Mouse (Mus musculus) kidney, embryonic 14.5 days (tissue): Measurements from ENCODE around the gene Odf3l2. TPM values are rescaled to one million over a fixed set of nuclear protein-coding genes. Genes with fewer than 3 reads are reported as not detected.

Experiments
- ATAC-seq: fragments of 200-750 bp; cut with Nextera tagmentation; 2 replicates; pipeline ENCODE4 v1.8.0; 2017; ENCODE audit warnings: moderate number of reproducible peaks, mild to moderate bottlenecking, moderate TSS enrichment, moderate library complexity; ENCODE audit not compliant: low FRiP score, low TSS enrichment
- H3K27ac ChIP-seq: fragments of 300-500 bp; sonication (generic); 2 replicates; pipeline ENCODE4 v1.5.1; 2014; ENCODE audit warnings: low read depth, mild to moderate bottlenecking, low read length, moderate library complexity, mixed read lengths
- H3K27me3 ChIP-seq: fragments of 300-500 bp; sonication (generic); 2 replicates; pipeline ENCODE4 v1.6.1; 2014; ENCODE audit warnings: mild to moderate bottlenecking, low read length; ENCODE audit not compliant: control insufficient read depth, insufficient read depth
- H3K36me3 ChIP-seq: fragments of 300-500 bp; sonication (generic); 2 replicates; pipeline ENCODE4 v1.6.1; 2014; ENCODE audit warnings: low read length, mixed read lengths; ENCODE audit not compliant: control insufficient read depth, insufficient read depth
- H3K4me1 ChIP-seq: fragments of 300-500 bp; sonication (generic); 2 replicates; pipeline ENCODE4 v1.6.1; 2014; ENCODE audit warnings: low read length, mixed read lengths; ENCODE audit not compliant: control insufficient read depth, insufficient read depth
- H3K4me2 ChIP-seq: fragments of 300-500 bp; sonication (generic); replicated peaks from 2 replicates; pipeline ENCODE4 v1.6.1; 2014; ENCODE audit warnings: low read depth, mild to moderate bottlenecking, low read length
- H3K4me3 ChIP-seq: fragments of 300-500 bp; sonication (generic); 2 replicates; pipeline ENCODE4 v1.5.1; 2014; ENCODE audit warnings: mild to moderate bottlenecking, low read length
- H3K9ac ChIP-seq: fragments of 300-500 bp; sonication (generic); 2 replicates; pipeline ENCODE4 v1.6.1; 2014; ENCODE audit warnings: low read depth, mild to moderate bottlenecking, low read length, moderate library complexity
- H3K9me3 ChIP-seq: fragments of 300-500 bp; sonication (generic); 2 replicates; pipeline ENCODE4 v1.6.1; 2016; ENCODE audit warnings: low read length; ENCODE audit not compliant: control insufficient read depth
- WGBS: fragments of 180-500 bp; shearing (Covaris S2); extraction: QIAGEN DNeasy Blood & Tissue Kit; methylation state at CpG from one replicate; pipeline ENCODE4 v1.1.7; 2014; 5-methylcytosine and 5-hydroxymethylcytosine counted together
- polyA plus RNA-seq: library from polyadenylated mRNA; unstranded; fragments of >200 nt; fragmentation: Nextera tagmentation; extraction: Ambion mirVana; gene quantifications from 2 replicates; pipeline ENCODE4 v1.2.1, GENCODE M21; 2014

Gene Odf3l2
- polyA plus RNA-seq, 1 experiment from 2014 or later = not detected

DNA sequence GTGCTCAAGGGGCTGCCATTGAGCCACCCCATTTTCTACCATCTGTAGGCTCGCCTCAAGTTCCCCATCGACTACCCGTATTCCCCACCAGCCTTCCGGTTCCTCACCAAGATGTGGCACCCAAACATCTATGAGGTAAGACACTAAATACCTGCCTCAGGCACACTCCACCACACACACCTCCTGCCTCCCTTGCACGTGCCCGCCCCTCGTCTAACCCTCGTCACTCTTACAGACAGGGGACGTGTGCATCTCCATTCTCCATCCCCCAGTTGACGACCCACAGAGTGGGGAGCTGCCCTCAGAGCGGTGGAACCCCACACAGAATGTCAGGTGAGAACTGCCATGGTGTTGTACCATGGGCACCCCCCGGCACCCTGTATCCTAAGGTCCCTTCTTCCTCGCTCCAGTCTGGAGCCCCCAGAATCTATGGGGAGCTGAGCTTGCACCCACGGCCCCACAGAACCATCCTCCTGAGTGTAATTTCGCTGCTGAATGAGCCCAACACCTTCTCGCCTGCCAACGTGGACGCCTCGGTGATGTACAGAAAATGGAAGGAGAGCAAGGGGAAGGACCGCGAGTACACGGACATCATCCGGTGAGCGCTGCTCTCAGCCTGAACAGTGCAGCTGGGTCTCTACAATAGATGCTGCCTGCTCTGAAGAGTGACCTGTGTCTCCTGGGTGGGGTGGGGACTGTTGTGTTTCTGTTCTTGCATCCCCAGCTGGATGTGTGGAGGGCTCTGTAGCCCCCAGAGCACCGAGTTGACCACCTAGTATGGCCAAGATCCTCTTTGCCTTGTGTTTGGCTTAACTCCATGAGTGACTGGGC is 39.4 kb upstream of the Odf3l2 start:
- H3K4me3 ChIP-seq = no peak overlapping the region
- WGBS = 95% methylated on average over 25 of the region's 25 CpGs
- peaks cover 55% of the 10 kb centered on the region for H3K36me3 ChIP-seq
- no peak overlapping the region for H3K27ac ChIP-seq
- ATAC-seq = no peak
- no peak overlapping the region for H3K4me2 ChIP-seq
- no peaks in the 10 kb centered on the region for H3K9me3 ChIP-seq
- H3K27me3 ChIP-seq = no peaks in the 10 kb centered on the region
- peaks cover 24% of the 10 kb centered on the region for H3K4me1 ChIP-seq
- H3K9ac ChIP-seq = no peak overlapping the region; the same call in 1 of the 2 replicates

DNA sequence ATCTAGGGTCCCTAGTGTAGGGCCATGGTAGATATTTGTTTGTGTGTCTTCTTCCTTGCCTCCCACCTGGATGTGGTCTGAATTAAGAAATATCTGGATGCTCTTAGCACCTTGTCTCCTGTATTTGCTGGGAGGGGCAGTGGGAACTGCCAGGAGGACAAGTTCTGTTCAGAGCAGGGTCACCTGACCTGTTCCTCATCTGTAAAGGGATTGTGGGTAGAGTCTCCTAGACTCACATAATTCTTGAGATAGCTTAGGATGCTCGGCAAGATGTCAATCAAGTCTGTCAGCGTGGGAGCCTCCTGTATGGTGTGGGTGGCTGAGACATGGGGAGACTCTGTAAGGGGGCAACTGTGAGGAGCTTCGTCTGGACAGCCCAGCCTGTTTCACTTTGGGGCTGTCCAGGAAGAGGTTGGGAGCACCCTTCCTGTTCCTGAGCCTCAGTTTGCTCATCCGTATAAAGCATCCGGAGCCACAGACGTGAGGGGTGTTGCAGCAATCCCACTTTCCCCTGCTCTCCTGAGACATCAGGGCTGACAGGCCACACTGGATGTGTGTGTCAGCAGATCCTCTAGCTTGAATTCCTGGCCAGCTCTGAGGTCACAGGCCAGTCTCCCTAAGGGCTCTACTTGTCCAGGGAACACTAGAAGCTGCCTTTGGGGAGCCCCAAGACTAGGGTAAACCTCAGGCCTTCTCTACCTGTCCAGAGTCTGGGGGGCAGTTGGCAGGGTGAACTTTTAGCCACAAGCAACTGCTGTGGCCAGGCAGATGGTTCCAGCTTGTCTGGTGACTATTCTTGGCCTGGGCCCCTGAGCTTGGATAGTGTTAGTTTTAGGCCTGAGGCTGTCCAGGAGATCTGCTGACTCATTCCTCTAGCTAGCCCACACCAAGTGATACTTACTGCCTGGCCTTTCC is 38.4 kb upstream of the Odf3l2 start:
- ATAC-seq = no peak
- Histone ChIP-seq H3K27me3 (no peaks in the 10 kb centered on the region), H3K4me3 (peak overlapping the region; percentile 86), H3K27ac (no peak overlapping the region), H3K9me3 (no peaks in the 10 kb centered on the region), H3K9ac (peak overlapping the region; percentile 83; the same call in 1 of the 2 replicates), H3K4me2 (peak overlapping the region; percentile 78), H3K4me1 (peaks cover 24% of the 10 kb centered on the region), H3K36me3 (peaks cover 51% of the 10 kb centered on the region)
- 84% methylated on average over 6 of the region's 6 CpGs for WGBS

DNA sequence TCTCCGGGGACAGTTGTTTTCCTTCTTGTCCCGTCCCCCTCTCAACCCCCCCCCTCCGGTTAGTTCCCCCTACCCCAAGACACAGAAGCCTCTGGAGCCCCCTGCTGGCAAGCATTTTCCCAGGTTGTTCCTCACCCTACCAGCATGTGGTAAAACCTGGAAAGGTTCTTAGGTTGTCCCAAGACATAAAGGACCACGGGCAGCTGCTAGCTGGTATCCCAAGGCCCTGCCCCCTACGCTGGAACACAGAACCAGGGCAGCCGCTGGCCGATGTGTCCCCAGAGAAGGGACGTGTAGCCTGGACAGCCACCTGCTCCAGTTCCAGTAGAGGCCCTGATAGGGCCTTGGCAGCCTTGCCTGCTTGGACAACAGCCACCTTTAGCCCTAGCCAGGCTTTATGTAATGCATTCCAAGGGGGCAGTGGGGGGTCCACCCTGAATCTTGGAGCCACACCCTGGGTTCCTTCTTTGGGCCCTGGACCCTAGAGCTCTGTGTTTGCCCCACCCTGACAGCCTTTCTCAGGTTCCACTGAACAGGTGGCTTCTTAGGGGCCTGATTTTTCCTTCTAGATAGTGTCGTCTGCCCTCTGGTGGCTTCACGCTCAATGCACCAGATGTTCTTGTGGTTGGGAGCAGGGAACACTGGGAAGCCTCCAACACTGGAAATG is 37.5 kb upstream of the Odf3l2 start:
- Histone ChIP-seq H3K27ac (peak overlapping the region; percentile 76), H3K9ac (peak overlapping the region; percentile 83), H3K27me3 (no peaks in the 10 kb centered on the region), H3K9me3 (no peaks in the 10 kb centered on the region), H3K4me1 (peaks cover 24% of the 10 kb centered on the region), H3K36me3 (peaks cover 42% of the 10 kb centered on the region), H3K4me3 (peak overlapping the region; percentile 86), H3K4me2 (peak overlapping the region; percentile 78)
- no peak for ATAC-seq
- WGBS = 5% methylated on average over 10 of the region's 10 CpGs

DNA sequence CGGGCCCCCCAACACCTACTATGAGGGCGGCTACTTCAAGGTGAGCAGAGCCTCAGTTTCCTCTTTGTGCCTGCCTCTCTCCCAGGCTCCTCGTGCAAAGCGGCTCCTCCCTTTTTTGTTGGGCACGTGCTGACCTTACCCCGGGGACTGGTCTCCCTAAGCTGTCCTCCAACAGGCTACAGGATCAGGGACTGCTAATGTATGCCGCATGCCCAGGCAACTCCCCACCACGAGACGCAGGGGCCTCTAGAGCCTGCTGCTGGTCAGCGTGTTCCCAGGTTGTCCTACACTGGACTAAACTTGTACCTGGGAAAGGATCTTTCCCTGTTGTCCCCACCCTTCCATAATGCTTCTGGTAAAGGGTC is 37.0 kb upstream of the Odf3l2 start:
- H3K36me3 ChIP-seq = peaks cover 37% of the 10 kb centered on the region
- H3K9ac ChIP-seq = peak overlapping the region; percentile 83
- H3K4me2 ChIP-seq = peak overlapping the region; percentile 78
- peak; percentile 4; the same call in 1 of the 2 replicates for ATAC-seq
- 0% methylated on average over 9 of the region's 10 CpGs for WGBS
- H3K9me3 ChIP-seq = no peaks in the 10 kb centered on the region
- peak overlapping the region; percentile 86 for H3K4me3 ChIP-seq
- peaks cover 24% of the 10 kb centered on the region for H3K4me1 ChIP-seq
- peak overlapping the region; percentile 76 for H3K27ac ChIP-seq
- H3K27me3 ChIP-seq = no peaks in the 10 kb centered on the region

DNA sequence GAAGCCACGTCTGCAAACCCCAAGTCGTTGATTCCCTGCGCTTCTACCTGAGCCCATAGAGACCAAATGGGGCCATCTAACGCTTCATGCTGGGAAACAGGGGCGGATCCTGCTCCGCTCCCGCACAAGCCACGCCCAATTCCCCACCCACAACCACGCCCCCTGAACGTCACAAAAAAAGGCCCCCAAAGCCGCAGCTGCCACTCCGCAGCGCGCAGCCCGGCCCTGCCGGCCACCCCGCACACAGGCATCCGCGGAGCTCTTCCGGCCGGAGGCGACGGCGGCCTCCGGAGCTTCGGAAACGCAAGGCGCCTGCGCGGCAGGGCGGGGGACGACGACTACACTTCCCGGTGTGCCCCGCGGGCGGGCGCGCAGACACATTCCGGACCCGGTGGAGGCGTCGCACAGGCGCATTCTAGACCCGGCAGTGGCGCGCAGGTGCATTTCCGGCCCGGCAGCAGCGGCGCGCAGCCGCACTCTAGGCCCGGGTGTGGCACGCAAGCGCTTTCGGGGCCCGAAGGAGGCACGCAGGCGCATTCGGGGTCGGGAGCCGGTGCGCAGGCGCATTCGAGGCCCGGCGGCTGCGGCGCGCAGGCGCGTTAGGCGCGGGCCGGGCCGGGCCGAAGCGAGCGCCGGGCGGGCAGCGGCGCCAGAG is 36.2 kb upstream of the Odf3l2 start, which contains the start of gene Cdc34:
Gene Cdc34 (plus strand): TSS at position 605 of the 655 bp plus-strand sequence.
- peaks cover 24% of the 10 kb centered on the region for H3K4me1 ChIP-seq
- WGBS = under 1% methylated on average over 83 of the region's 84 CpGs
- peaks cover 29% of the 10 kb centered on the region for H3K36me3 ChIP-seq
- H3K9me3 ChIP-seq = no peaks in the 10 kb centered on the region
- H3K27ac ChIP-seq = peak within 1 kb of the TSS; percentile 76
- peak within 1 kb of the TSS; percentile 78 for H3K4me2 ChIP-seq
- H3K4me3 ChIP-seq = peak within 1 kb of the TSS; percentile 86
- ATAC-seq = peak; percentile 94
- peak within 1 kb of the TSS; percentile 83 for H3K9ac ChIP-seq
- H3K27me3 ChIP-seq = no peaks in the 10 kb centered on the region

DNA sequence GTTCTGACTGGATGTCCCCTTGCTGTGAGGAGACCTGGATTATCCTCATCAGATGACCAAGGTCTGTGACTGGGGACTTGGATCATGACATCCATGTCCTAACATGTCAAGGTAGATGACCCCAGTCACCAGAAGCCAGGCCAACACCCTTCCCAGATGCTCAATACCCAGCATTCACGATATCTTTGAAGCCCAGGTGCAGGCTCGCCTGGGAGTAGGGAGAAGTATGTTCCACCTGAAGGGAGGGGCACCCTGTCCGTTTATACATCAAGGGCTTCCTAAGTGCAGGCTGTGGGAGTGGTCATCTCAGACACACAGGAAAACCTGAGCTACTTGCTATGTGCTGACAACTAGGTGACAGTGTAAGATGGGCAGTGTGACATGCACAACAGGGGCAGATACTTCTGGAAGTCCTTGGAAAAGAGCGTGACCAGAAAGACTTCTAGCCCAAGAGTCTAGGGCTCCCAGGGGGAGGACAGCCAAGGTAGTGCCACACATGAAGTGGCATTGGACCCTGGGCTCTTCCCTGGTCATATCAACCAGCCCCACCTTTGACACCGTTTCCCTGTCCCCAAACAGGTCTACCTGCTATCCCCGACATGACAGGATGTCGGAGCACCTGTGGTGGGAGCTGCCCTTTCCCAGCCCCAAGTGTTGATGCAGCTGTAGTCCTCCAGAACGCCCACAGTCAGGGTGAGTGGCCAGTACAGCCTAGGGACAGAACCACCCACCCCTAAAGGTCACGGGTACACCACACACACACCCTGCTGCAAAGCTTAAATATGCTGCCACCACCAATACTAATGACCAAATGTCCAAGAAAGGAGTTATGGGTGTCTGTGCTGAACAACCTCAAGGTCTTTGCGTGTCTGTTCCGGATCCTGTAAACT is 35.3 kb upstream of the Odf3l2 start:
- Histone ChIP-seq H3K27me3 (no peaks in the 10 kb centered on the region), H3K4me1 (peaks cover 24% of the 10 kb centered on the region), H3K4me3 (peak overlapping the region; percentile 86), H3K4me2 (peak overlapping the region; percentile 64), H3K9ac (peak overlapping the region; percentile 83; the same call in 1 of the 2 replicates), H3K36me3 (peaks cover 23% of the 10 kb centered on the region), H3K27ac (peak overlapping the region; percentile 57), H3K9me3 (no peaks in the 10 kb centered on the region)
- 23% methylated on average over 11 of the region's 11 CpGs for WGBS
- ATAC-seq = peak; percentile 36

DNA sequence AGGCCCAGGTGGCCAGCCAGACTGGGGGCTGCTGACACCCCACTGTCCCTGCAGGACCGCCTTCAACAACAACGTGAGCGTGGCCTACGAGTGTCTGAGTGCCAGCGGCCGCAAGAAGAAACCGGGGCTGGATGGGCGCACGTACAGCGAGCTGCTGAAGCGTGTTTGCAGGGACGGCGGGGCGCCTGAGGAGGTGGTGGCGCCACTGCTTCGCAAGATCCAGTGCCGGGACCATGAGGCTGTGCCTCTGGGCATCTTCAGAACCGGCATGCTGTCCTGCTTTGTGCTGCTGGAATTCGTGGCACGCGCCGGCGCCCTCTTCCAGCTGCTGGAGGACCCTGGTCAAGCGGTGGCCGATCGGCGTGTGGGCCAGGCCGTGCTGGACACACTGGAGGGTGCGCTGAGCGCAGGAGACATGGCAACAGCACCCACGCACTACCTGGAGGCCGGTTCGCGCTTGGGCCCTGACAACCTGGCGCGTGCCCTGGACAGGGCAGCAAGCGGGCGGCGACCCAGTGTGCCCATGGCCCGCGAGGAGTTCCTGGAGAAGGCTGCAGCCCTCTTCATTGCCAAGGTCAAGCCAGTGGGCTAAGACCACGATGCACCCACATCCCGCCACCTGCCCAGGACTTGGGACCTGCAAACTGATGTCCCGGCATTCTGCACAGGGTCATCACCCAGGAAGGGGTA is 30.0 kb upstream of the Odf3l2 start:
- H3K4me1 ChIP-seq = peaks cover 20% of the 10 kb centered on the region
- H3K4me3 ChIP-seq = no peak overlapping the region
- WGBS = 65% methylated on average over 42 of the region's 44 CpGs
- no peaks in the 10 kb centered on the region for H3K27me3 ChIP-seq
- H3K4me2 ChIP-seq = no peak overlapping the region
- no peak overlapping the region for H3K27ac ChIP-seq
- ATAC-seq = no peak
- H3K36me3 ChIP-seq = peaks cover 15% of the 10 kb centered on the region; the same call in 1 of the 2 replicates
- no peak overlapping the region for H3K9ac ChIP-seq
- no peaks in the 10 kb centered on the region for H3K9me3 ChIP-seq
